Mouse (Mus musculus) embryo, embryonic 10 days (tissue): Measurements from ENCODE around the gene Ccdc42.
A peak's percentile ranks its signal among the peaks of the same experiment; 100 is the strongest.

Experiments
- DNase-seq: peaks from one replicate; pipeline ENCODE4 v3.0.0-alpha.2; 2015; ENCODE audit warnings: low spot score

The Ccdc42 gene

DNA sequence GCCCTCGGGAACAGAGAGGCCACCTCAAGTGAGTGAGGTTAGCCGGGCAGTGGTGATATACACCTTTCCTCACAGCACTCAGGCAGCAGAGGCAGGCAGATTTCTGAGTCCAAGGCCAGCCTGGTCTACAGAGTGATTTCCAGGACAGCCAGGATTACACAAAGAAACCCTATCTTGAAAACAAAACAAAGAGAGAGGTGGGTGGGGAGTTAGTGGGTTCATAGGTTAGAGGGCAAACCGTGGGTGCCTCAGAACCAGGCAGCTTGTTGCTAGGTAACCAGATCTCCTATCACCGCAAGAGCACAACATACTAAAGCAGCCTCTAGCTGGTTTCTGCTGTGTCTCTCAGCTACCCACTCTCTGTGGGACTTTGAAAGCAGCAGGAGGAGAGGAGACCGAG is at the start of gene Ccdc42:
Gene Ccdc42 (plus strand): TSS at position 301 of the 400 bp plus-strand sequence.
- DNase-seq = no peak

DNA sequence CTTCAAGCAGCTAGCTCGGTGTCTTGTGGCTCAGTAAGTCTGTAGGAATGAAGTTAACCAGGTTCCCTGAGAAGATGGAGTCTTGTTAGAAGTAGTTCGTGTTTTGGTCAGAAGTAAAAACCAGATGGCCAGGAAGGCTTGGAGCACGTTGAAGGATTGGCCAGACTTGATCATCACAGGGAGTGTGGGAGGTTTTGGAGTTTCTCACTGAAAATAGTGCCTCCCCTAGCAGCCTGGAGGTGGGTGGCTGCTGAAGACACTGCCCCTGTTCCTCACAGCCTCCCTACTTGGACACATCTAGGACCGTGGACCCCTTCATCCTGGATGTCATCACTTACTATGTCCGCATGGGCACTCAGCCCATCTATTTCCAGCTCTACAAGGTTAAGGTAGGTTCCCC is 47.2 kb upstream of the Ccdc42 start:
- no peak for DNase-seq

GRCm38 (mm10) chr11:68544554-68544953 is 42.3 kb upstream of the Ccdc42 start:
- peak; percentile 67 for DNase-seq

- DNase-seq = no peak
Measured at GRCm38 (mm10) chr11:68545172-68545571, 41.6 kb upstream of the Ccdc42 start.

DNA sequence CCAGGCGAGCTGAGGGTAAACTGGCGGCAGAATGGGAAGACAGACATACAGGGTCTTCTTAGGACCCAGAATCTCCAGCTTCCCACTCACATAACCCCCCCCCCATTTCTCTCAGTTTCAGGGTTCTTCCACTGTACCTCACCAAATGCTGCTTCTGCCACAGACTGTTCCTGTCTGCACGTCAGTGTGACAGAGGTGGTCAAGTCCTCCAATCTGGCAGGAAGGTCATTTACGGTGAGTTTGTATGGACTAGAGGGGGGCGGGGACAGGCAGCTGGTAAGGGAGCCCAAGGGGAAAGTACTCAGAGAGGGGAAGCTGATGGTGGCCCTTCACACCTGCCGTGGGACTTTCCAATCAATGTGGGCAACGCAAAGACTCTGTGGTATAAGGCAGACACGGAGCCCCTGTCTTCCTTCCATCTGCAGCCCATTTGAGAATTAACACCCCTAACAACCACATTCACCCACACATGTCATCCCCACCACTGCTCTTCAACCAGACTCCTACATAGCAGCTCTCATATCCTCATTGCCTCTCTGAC is 41.1 kb upstream of the Ccdc42 start:
- no peak for DNase-seq

DNA sequence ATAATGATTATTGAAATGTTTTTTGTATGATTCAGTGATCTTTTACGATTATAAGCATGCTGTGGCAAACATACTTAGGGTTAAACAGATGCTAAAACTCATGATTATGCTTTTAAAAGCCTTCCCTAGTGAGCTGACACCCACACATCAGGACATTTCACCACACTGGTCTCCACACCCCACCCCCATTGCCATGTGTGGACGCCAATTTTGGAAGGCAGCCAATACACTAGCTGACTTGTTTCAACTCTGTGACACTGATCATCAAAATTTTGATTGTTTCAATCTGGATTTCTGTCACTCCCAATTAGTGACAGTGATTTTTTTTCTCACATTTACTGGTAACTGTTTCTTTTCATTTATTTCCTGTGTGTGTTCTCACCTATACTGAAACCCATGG is 39.3 kb upstream of the Ccdc42 start:
- no peak for DNase-seq

DNA sequence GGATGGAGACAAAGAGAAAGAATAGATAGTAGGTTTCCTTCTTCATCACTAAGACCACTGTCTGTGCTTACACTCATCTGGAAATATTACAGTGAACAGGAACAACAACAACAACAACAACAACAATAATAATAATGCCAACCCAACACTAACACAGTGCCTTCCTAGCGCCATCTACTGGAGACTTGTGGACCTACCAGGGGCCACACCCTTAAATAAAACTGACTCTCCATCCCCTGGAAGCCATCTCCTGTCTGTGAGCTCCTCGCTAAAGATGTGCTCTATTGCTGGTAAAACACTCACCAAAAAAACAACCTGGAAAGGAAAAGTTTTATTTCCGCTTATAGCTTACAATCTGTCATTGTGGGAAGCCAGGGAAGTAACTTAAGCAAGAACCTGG is 37.2 kb upstream of the Ccdc42 start:
- no peak for DNase-seq

GRCm38 (mm10) chr11:68550358-68550757 is 36.5 kb upstream of the Ccdc42 start:
- DNase-seq = peak; percentile 24

- DNase-seq = peak; percentile 50
Measured at GRCm38 (mm10) chr11:68553981-68554471, 32.8 kb upstream of the Ccdc42 start.

DNA sequence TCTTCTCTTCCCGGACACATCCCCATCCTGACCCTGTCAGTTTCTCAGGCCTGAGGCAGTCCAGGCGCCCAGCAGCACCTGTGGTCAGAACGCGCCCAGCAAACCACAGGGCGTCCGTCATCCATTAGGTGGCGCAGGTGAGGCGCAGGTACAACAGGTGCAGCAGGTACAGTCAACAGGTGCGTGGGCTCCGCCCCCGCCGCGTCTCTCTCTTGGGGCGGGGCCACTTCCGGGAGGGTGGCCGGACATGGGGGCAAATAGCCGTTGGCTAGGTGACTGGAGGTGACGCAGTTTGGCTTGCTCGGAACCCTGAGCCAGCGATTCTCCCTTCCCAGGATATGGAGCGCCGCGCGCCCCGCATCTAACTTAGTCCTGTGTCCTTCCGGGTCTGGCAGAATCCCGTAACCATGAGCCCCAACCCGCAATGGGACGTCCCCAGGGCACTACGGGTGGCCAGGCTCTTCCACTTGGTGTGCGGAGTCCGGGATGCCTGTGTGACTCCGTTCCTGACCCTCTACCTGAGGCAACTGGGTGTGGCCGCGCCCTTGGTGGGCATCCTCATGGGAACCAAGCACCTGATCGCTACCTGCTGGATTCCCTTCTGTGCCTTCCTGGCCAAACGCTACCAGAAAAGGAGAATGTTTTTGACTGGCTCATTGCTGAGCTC is 30.8 kb upstream of the Ccdc42 start, which contains the start of gene Mfsd6l:
Gene Mfsd6l (plus strand): TSS at position 269 of the 667 bp plus-strand sequence.
- peak; percentile 31 for DNase-seq

DNA sequence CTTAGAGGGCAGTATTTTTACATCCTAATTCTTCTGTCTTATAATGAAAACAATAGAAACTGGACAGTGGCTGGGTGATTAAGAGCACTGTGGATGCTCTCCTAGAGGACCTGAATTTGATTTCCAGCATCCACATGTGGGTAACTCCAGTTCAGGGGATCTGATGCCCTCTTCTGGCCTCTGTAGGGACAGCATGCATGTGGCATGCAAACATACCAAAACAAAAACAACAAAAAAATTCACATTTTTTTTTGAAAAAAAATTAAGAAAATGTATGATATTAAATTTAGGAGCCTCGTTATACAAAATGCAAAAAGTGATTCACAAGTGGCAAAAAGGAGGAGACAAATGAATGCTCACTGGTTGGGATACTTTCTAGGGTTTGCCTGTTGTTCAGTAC is 27.3 kb upstream of the Ccdc42 start:
- DNase-seq = no peak

DNA sequence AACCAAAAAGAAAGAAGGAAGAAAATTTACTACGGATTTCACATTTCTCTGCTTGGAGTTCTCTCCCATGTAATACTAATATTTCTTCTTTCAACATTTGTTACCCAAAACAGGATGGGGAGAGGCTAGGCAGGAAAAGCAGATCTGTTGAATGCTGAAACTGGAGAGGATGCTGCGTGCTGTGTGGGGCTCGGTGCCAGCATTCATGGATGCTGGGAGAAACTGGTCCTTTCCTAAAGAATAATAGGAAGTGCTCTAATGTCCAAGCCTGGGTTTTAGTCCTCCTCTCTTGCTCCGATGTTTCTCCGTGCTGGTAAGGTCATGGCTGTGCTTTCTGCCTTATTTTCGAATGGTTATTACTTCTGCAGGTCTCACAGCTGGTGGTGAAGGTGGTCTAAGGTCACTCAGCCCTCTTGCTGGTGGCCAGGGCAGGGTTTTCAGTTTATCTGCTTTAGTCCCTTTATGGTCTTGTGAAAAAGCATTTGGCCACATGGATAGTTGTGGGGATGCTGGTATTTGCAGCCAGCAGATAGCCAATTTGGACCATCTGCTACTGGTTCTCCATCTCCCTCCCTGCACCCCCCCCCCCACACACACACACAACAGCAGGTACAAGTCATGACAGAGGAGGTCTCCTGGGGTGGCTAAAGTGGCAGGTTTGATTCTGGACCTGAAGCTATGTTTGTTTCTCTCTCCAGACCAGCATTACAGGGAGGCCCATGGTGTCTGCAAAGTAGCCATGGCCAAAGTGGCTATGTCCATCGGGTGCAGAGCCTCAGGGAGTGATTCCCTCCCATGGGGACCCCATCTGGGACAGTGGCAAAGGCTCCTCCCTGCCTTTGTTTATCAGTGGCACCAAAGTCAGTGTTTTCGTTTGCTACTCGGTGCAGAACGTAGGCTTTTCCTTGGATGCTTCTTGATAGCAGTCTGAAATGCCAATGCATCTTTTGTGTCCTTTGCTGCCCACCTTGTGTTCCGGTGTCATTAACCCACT is 24.6 kb upstream of the Ccdc42 start:
- no peak for DNase-seq

- DNase-seq = no peak
Measured at GRCm38 (mm10) chr11:68564356-68565031, 22.3 kb upstream of the Ccdc42 start.

DNA sequence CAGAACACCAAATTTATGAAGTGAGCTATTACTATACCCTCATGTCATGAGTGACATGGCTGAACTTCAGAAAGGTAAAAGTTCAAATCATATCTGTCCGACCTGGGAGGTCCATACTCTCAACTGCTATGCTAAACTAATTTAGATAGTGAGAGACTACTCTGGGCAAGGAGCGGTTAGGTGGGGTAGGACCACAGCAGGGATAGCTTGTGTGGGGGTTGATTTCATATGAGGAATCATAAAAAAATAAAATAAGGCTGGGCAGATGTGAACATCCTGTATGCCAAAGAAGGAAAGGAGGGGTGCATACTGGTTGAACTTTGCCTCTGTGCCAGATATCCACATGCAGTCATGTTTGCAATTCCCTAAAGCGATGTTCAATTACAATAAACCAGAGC is 21.8 kb upstream of the Ccdc42 start:
- DNase-seq = no peak

DNA sequence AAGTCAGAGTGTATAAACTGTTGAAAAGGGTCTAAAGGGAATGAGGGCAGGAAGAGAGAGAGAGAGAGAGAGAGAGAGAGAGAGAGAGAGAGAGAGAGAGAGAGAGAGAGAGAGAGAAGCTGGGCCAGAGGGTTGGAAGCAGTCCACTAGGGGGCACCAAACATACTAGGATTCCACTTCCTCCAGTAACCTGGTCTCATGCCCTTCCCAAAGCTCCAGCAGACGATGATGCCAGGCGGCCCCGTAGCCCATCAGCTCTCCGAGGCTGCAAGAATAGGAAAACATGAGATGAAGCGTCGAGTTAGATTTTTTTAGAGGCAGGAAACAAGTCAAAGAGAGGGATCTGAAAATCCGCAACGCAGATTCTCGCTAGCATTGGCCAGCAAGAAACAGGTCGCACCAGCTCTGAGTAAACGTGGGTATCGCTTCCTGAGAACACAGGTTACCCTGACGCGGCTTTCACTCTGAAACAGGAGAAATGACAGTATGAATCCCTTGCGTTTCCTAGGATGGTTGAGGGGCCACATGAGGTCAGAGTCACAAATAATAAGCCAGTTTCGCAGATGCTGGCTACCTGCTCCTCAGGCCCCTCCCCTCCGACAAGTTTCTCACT is 20.3 kb upstream of the Ccdc42 start:
- DNase-seq = peak; percentile 89

DNA sequence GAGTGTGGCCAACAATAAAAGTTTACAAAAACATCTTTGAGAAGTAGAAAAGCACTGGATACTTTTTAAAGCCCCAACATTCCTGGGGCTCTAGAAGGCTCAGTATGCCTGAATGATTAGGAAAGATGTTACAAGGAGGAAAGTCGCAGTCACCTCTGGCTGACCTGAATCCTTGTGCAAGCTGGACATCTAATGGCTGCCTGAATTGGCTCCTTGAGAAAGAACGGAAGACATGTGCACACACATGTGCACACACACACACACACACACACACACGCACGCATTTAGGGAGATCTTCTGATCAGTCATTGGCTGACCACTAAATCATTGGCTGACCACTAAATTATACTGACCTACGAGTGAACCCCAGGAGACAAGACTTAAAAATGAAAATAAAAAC is 16.0 kb upstream of the Ccdc42 start:
- DNase-seq = no peak

DNA sequence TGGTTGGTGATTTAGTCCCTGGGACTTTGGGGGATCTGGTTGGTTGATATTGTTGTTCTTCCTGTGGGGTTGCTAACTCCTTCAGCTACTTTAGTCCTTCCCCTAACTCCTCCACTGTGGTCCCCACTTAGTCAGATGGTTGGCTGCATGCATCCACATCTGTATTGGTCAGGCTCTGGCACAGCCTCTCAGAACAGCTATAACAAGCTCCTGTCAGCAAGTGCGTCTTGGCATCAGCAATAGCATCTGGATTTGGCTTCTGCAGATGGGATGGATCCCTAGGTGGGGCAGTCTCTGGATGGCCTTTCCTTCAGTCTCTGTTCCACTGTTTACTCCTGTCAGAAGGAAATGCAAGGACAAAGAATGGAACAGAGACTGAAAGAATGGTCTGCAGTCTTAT is 9.7 kb upstream of the Ccdc42 start:
- no peak for DNase-seq

GRCm38 (mm10) chr11:68579462-68579881 is 7.3 kb upstream of the Ccdc42 start:
- peak; percentile 60 for DNase-seq

DNA sequence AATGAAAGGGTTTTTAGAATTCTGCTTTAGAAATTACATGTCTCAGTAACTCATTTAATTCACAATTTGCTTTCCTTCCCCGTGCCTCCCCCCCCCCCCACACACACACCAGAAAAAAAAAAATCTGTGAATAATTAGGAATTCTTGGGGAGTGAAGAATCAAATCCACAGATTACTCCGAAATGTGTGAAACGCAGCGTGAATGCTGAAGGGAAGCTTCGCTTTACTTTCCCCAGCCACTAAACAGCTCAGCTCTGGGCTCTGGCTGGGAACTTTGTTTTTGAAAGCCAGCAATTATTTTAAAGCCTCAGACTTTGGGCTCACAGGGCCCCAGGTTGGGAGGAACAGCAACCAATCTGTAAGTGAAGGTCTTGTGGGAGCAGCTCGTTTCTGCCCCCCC is 6.3 kb upstream of the Ccdc42 start:
- no peak for DNase-seq

DNA sequence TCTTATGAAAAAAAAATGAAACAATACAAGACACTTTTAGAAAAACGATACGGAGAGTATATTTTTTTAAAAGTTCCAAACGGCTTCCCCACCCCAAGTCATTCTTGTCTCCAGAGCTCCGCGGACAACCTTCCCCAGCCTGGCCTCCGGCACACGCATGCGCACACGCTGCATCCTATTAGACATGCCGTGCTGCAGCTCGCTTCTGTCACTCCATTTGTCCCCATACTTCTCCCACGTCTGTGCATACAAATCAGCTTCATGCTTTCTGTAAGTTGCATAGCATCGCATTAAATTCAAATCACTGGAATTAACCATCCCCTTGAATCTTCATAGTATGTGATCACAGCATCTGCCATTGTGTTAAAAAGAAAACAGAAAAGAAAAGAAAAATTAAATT is 3.6 kb upstream of the Ccdc42 start:
- no peak for DNase-seq

DNA sequence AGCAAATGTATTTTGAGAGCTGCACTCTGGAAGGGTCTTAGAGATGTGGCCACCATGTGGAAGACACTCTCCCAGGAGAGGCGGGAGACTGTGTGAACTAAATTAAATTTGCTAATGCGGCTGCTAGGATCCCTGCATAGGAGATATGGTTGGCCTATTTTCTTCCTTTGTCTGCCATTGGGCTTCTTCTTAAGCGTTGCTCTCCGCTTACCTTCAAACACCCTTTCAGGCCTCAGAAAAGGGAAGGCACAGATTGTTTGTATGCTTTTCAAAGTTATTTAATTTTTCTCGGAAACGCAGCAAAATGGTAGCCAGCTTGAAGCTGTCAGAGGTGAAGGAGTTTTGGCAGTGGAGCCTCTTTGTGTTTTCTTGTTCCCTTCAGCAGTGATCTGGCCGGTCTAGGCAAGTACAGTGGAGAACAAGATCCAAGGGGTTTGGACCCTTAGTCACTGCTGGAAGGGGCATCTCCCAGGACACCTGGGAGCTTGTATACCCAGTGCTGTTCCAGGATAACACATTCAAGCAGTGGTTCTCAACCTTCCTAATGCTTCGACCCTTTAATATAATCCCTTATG is 2.8 kb upstream of the Ccdc42 start:
- no peak for DNase-seq
